Mouse (Mus musculus) heart, postnatal 10 days (tissue): ENCODE results near the gene Gm2174. TPM values are rescaled to one million over a fixed set of nuclear protein-coding genes. Genes with fewer than 3 reads are reported as not detected.
A peak's percentile ranks its signal among the peaks of the same experiment; 100 is the strongest.

Experiments used
- DNase-seq, 2 experiments: peaks; one replicate each; pipeline ENCODE4 v3.0.0; 2021
- intact Hi-C: fragments of 180-260 bp; cut with DNase I; formaldehyde crosslinking; loops from one replicate; pipeline ENCODE4 v1.15.1; 2025
- total RNA-seq, 2 experiments: library from RNA; stranded (reverse); gene quantifications; 2 replicates each; pipeline ENCODE4 v1.2.3; 2021

Gm2174 gene
- total RNA-seq, 2 experiments from 2014 or later: 0.93 TPM; not detected in 1

DNA sequence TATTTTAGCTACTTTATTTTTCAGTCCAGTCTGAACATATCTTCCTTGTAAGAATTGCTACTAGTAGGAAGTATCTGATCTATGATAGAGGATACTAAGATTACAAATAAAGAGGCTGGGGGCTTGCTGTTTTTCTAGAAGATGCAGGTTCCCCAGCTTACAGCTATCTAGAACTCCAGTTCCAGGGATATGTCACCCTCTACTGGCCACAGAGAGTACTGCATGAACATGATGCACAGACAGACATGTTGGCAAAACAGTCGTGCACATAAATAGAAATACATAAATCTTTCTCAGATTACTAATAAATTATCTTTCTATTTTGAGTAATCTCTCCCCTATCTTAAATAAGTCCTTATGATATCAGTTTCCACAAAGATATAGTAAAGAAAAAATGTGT is 42.0 kb downstream of the Gm2174 start:
- intact Hi-C loops: loop anchor here (1.0 to 10.0 kb wide), 4 partner anchors 37 to 215 kb away; partner anchors contain the start of gene Zfp449
- peak; percentile 76 to 85 for DNase-seq

DNA sequence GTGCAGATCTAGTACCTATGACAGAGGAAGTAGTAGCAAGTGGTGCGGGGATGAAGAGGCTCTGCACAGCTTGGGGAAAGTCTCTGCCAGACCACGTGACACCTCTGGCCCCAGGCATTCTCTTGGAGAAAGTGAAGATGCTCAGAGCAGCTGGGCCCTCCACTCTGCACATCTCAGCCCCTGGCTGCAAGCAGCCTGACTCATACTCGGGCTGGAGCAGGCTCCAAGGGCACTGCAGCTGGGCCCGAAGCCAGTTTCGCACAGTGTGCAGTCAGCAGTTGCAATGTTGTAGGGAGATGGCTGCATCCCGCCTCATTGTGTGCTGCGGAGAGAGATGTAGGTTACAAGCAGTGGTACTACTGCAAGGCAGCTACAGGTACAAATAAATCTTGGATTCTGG is 49.5 kb downstream of the Gm2174 start:
- intact Hi-C loops: no loop called here
- peak; percentile 3 to 4 for DNase-seq

Other genes starting within 250 kb of the Gm2174 start
- gene Gm773, start 235.1 kb upstream of the Gm2174 start, total RNA-seq: not detected
- gene Zfp449, start 101.6 kb upstream of the Gm2174 start, total RNA-seq: 1 to 10 TPM; 5.5 to 6.5 TPM
- under 1 TPM; 0.42 to 0.45 TPM for gene Smim10l2a, start 73.4 kb upstream of the Gm2174 start, total RNA-seq
- 10 to 100 TPM; 15.1 to 15.3 TPM for gene Ints6l, start 6.9 kb downstream of the Gm2174 start, total RNA-seq
- not detected for gene Gm10477, start 76.8 kb downstream of the Gm2174 start, total RNA-seq
- gene Gm648, start 101.6 kb downstream of the Gm2174 start, total RNA-seq: not detected
- 10 to 100 TPM; 27.4 TPM for gene Mmgt1, start 150.1 kb downstream of the Gm2174 start, total RNA-seq
- 10 to 100 TPM; 14.7 to 17.1 TPM for gene Slc9a6, start 161.8 kb downstream of the Gm2174 start, total RNA-seq